Mouse (Mus musculus) heart, adult 8-10 months (tissue): ENCODE measurements around the gene Antxr1. TPM values are rescaled to one million over a fixed set of nuclear protein-coding genes. Genes with fewer than 3 reads are reported as not detected.

Experiments
- DNase-seq: peaks from one replicate; pipeline ENCODE4 v3.0.0; 2022; ENCODE audit warnings: low spot score
- total RNA-seq, 4 experiments: library from RNA; stranded (reverse); gene quantifications; 2 replicates each; pipeline ENCODE4 v1.2.4; 2022

The Antxr1 gene
- total RNA-seq, 4 experiments from 2014 or later = 5.6 to 6.6 (median 6.0) TPM

- no peak for DNase-seq
These were observed 42.4 kb downstream of the Antxr1 start for GRCm38 (mm10) chr6:87292911-87293851.

- no peak for DNase-seq
These were observed 48.4 kb downstream of the Antxr1 start for GRCm38 (mm10) chr6:87287251-87287650.

- DNase-seq = no peak
These were observed 50.3 kb downstream of the Antxr1 start for GRCm38 (mm10) chr6:87285365-87285749.

- no peak for DNase-seq
These were observed 50.8 kb downstream of the Antxr1 start for GRCm38 (mm10) chr6:87284716-87285364.

- DNase-seq = peak; percentile 52
These were observed 53.3 kb downstream of the Antxr1 start for GRCm38 (mm10) chr6:87282346-87282781.

GRCm38 (mm10) chr6:87281771-87282170 is 53.9 kb downstream of the Antxr1 start:
- DNase-seq = no peak

GRCm38 (mm10) chr6:87278151-87278550 is 57.5 kb downstream of the Antxr1 start:
- no peak for DNase-seq

- no peak for DNase-seq
These were observed 58.1 kb downstream of the Antxr1 start for GRCm38 (mm10) chr6:87277527-87277926.

GRCm38 (mm10) chr6:87276941-87277340 is 58.7 kb downstream of the Antxr1 start:
- DNase-seq = no peak

- DNase-seq = no peak
These were observed 60.8 kb downstream of the Antxr1 start for GRCm38 (mm10) chr6:87274779-87275178.

GRCm38 (mm10) chr6:87273791-87274190 is 61.8 kb downstream of the Antxr1 start:
- DNase-seq = no peak

GRCm38 (mm10) chr6:87273141-87273540 is 62.5 kb downstream of the Antxr1 start:
- DNase-seq = no peak

GRCm38 (mm10) chr6:87272202-87272601 is 63.4 kb downstream of the Antxr1 start:
- no peak for DNase-seq

GRCm38 (mm10) chr6:87270452-87270851 is 65.2 kb downstream of the Antxr1 start:
- no peak for DNase-seq

GRCm38 (mm10) chr6:87269950-87270349 is 65.7 kb downstream of the Antxr1 start:
- no peak for DNase-seq

GRCm38 (mm10) chr6:87262666-87263065 is 73.0 kb downstream of the Antxr1 start:
- DNase-seq = no peak

- no peak for DNase-seq
These were observed 76.6 kb downstream of the Antxr1 start for GRCm38 (mm10) chr6:87258976-87259375.

- DNase-seq = no peak
These were observed 77.4 kb downstream of the Antxr1 start for GRCm38 (mm10) chr6:87257981-87258775.

- DNase-seq = no peak
These were observed 78.2 kb downstream of the Antxr1 start for GRCm38 (mm10) chr6:87257471-87257870.

- no peak for DNase-seq
These were observed 80.0 kb downstream of the Antxr1 start for GRCm38 (mm10) chr6:87255668-87256067.

- no peak for DNase-seq
These were observed 80.9 kb downstream of the Antxr1 start for GRCm38 (mm10) chr6:87254756-87255155.

GRCm38 (mm10) chr6:87251716-87252115 is 83.9 kb downstream of the Antxr1 start:
- DNase-seq = no peak
